Mouse (Mus musculus): ENCODE measurements around the gene Cyp11a1.

DNA sequence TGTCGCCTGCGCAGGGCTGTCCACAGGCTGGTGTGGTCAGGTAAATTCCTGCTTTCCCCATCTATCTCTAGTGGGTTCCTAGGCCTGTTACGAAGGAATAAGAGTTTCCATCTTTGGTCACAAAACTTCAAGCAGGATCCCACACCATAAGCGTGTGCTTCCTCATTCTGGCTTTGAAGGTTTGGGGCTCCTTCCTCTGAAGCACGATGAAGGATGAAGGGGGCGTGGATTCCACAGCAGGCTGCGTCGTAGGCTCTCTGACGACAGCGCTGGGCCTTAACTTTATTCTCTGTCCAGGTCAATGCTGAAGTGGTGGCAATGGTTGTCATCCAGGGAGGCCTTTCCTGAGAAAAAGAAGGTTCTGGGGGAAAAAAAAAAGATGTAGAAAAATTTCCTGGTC is 25.6 kb upstream of the Cyp11a1 start:
- TF ChIP-seq CHD2 (IDR thresholded peaks at IDR 0.05; ENCODE audit: low read depth, low read length) (no peak), ZNF384 (IDR thresholded peaks at IDR 0.05; ENCODE audit: low read depth, low read length) (no peak), MAFK (IDR thresholded peaks at IDR 0.05; ENCODE audit: insufficient read depth, low read depth, low read length) (no peak)

Measured in ES-E14 (cell line).